Mouse (Mus musculus) heart, postnatal 4 days (tissue): ENCODE data around the gene Tspan32. TPM values are rescaled to one million over a fixed set of nuclear protein-coding genes. Genes with fewer than 3 reads are reported as not detected.
A peak's percentile ranks its signal among the peaks of the same experiment; 100 is the strongest.

Experiments used
- DNase-seq: peaks from one replicate; pipeline ENCODE4 v3.0.0; 2021
- total RNA-seq, 2 experiments: library from RNA; stranded (reverse); gene quantifications; 2 replicates each; pipeline ENCODE4 v1.2.3; 2021

Gene Tspan32
- total RNA-seq, 2 experiments from 2014 or later: 0.45 to 0.64 TPM

- DNase-seq: peak; percentile 32
Observed at GRCm38 (mm10) chr7:143054612-143054965, 49.7 kb downstream of the Tspan32 start.

- DNase-seq: peak; percentile 42
Observed at GRCm38 (mm10) chr7:143055001-143055400, 50.2 kb downstream of the Tspan32 start.

- DNase-seq: no peak
Observed at GRCm38 (mm10) chr7:143055499-143056186, 50.8 kb downstream of the Tspan32 start.

- DNase-seq: no peak
Observed at GRCm38 (mm10) chr7:143057023-143057422, 52.2 kb downstream of the Tspan32 start.

- DNase-seq: no peak
Observed at GRCm38 (mm10) chr7:143057667-143058220, 52.9 kb downstream of the Tspan32 start.

- peak; percentile 64 for DNase-seq
Observed at GRCm38 (mm10) chr7:143058221-143058697, 53.4 kb downstream of the Tspan32 start.

- peak; percentile 59 for DNase-seq
Observed at GRCm38 (mm10) chr7:143059202-143059870, 54.5 kb downstream of the Tspan32 start.

GRCm38 (mm10) chr7:143062704-143063103 lies 57.9 kb downstream of the Tspan32 start:
- DNase-seq: no peak

GRCm38 (mm10) chr7:143064226-143064625 lies 59.4 kb downstream of the Tspan32 start:
- no peak for DNase-seq

GRCm38 (mm10) chr7:143065692-143066091 lies 60.8 kb downstream of the Tspan32 start:
- no peak for DNase-seq

GRCm38 (mm10) chr7:143067469-143067868 lies 62.6 kb downstream of the Tspan32 start:
- DNase-seq: no peak

GRCm38 (mm10) chr7:143067897-143068296 lies 63.1 kb downstream of the Tspan32 start:
- no peak for DNase-seq

GRCm38 (mm10) chr7:143068316-143068881 lies 63.6 kb downstream of the Tspan32 start:
- DNase-seq: no peak

GRCm38 (mm10) chr7:143068882-143069591 lies 64.2 kb downstream of the Tspan32 start, which contains the start of gene Tssc4:
Tssc4 (plus strand) TSS chr7:143069249.
- peak; percentile 98 for DNase-seq

Other genes with a start within 250 kb of the Tspan32 start
- gene Th, start 73.9 kb upstream of the Tspan32 start, total RNA-seq: under 1 TPM in 1 of 2 experiments, not detected in 1; 0.14 TPM
- not detected for gene Ascl2, start 35.8 kb upstream of the Tspan32 start, total RNA-seq
- gene Cd81, start 47.7 kb downstream of the Tspan32 start, total RNA-seq: 100 to 1,000 TPM; 600 to 620 TPM
- gene Tssc4, start 64.2 kb downstream of the Tspan32 start, total RNA-seq: 10 to 100 TPM; 32.6 to 33.9 TPM
- gene Trpm5, start 89.6 kb downstream of the Tspan32 start, total RNA-seq: under 1 TPM; 0.74 to 0.93 TPM
- 10 to 100 TPM; 51.7 to 55.3 TPM for gene Kcnq1, start 101.3 kb downstream of the Tspan32 start, total RNA-seq